Mouse (Mus musculus) myocyte (in vitro differentiated cells): ENCODE data around the gene Ldb3. TPM values are rescaled to one million over a fixed set of nuclear protein-coding genes. Genes with fewer than 3 reads are reported as not detected.
A peak's percentile ranks its signal among the peaks of the same experiment; 100 is the strongest.

Source experiments
- H3K27me3 ChIP-seq: one replicate; pipeline ENCODE4 v1.6.1; 2011; ENCODE audit not compliant: control insufficient read depth, insufficient read depth, insufficient read length
- H3K36me3 ChIP-seq: one replicate; pipeline ENCODE4 v1.6.1; 2011; ENCODE audit not compliant: control insufficient read depth, insufficient read depth
- H3K4me2 ChIP-seq: one replicate; pipeline ENCODE4 v1.6.1; 2011; ENCODE audit warnings: low read depth, control low read depth
- H3K4me3 ChIP-seq: one replicate; pipeline ENCODE4 v1.5.1; 2011; ENCODE audit warnings: mild to moderate bottlenecking, control low read depth, moderate library complexity
- H3K79me2 ChIP-seq: one replicate; pipeline ENCODE4 v1.6.1; 2011; ENCODE audit not compliant: control insufficient read depth, insufficient read depth
- H3ac ChIP-seq: one replicate; pipeline ENCODE4 v1.6.1; 2011; ENCODE audit not compliant: control insufficient read depth, insufficient read length
- CEBPB ChIP-seq: IDR thresholded peaks from 2 replicates; pipeline ENCODE4 v1.6.1; 2011; ENCODE audit warnings: mild to moderate bottlenecking, moderate library complexity; ENCODE audit not compliant: poor library complexity, insufficient read depth, severe bottlenecking
- E2F4 ChIP-seq: IDR thresholded peaks from one replicate; pipeline ENCODE4 v1.6.1; 2011; ENCODE audit warnings: mild to moderate bottlenecking, control low read depth, moderate library complexity; ENCODE audit not compliant: insufficient read depth
- MAX ChIP-seq: IDR thresholded peaks from one replicate; pipeline ENCODE4 v1.6.1; 2011; ENCODE audit warnings: low read depth, mild to moderate bottlenecking, control low read depth
- MYOD1 ChIP-seq, 3 experiments: IDR thresholded peaks; one replicate each; pipeline ENCODE4 v1.6.1; 2011; ENCODE audit warnings: control low read depth in 2 of 3, low read depth in 2 of 3, mild to moderate bottlenecking in 2 of 3, moderate library complexity in 1 of 3; ENCODE audit not compliant: insufficient read length in 2 of 3, control insufficient read depth in 1 of 3
- MYOG ChIP-seq, 3 experiments: IDR thresholded peaks; one replicate each; pipeline ENCODE4 v1.6.1; 2011; ENCODE audit warnings: control low read depth in 2 of 3, low read depth in 2 of 3, mild to moderate bottlenecking in 2 of 3; ENCODE audit not compliant: insufficient read length in 2 of 3, control insufficient read depth in 1 of 3, insufficient read depth in 1 of 3
- POLR2A ChIP-seq: IDR thresholded peaks from one replicate; pipeline ENCODE4 v1.6.1; 2011; ENCODE audit warnings: low read depth, mild to moderate bottlenecking, control low read depth, moderate library complexity; ENCODE audit not compliant: insufficient read length
- POLR2AphosphoS2 ChIP-seq: IDR thresholded peaks from one replicate; pipeline ENCODE4 v1.6.1; 2011; ENCODE audit warnings: low read depth, control low read depth; ENCODE audit not compliant: insufficient read length
- REST ChIP-seq: IDR thresholded peaks from one replicate; pipeline ENCODE4 v1.6.1; 2011; ENCODE audit warnings: mild to moderate bottlenecking, control low read depth, moderate library complexity; ENCODE audit not compliant: insufficient read depth, insufficient read length
- SRF ChIP-seq: IDR thresholded peaks from one replicate; pipeline ENCODE4 v1.6.1; 2011; ENCODE audit warnings: low read depth; ENCODE audit not compliant: control insufficient read depth, insufficient read length
- TCF12 ChIP-seq: IDR thresholded peaks from one replicate; pipeline ENCODE4 v1.6.1; 2011; ENCODE audit warnings: mild to moderate bottlenecking, control low read depth; ENCODE audit not compliant: poor library complexity, insufficient read depth, severe bottlenecking
- TCF3 ChIP-seq: IDR thresholded peaks from one replicate; pipeline ENCODE4 v1.6.1; 2011; ENCODE audit warnings: low read depth, control low read depth; ENCODE audit not compliant: insufficient read length
- USF1 ChIP-seq: IDR thresholded peaks from one replicate; pipeline ENCODE4 v1.6.1; 2011; ENCODE audit warnings: low read depth, mild to moderate bottlenecking, control low read depth, moderate library complexity
- polyA plus RNA-seq: library from polyadenylated mRNA; unstranded; fragments of >200 nt; fragmentation: generic; extraction: Trizol; gene quantifications from one replicate; pipeline ENCODE4 v1.2.1, GENCODE M21; 2012; ENCODE audit warnings: missing spikeins

The Ldb3 gene
- polyA plus RNA-seq, 1 experiment: 83.9 TPM

GRCm38 (mm10) chr14:34612222-34612621 lies 23.7 kb upstream of the Ldb3 start:
- peaks cover 6% of the 10 kb centered on the region for H3K27me3 ChIP-seq
- no peak overlapping the region for H3ac ChIP-seq
- H3K36me3 ChIP-seq: no peaks in the 10 kb centered on the region
- H3K4me2 ChIP-seq: no peak overlapping the region
- no peak overlapping the region for H3K4me3 ChIP-seq
- TF ChIP-seq USF1 (no peak), MYOD1 (IDR thresholded peaks at IDR 0.05; ENCODE audit: control insufficient read depth in 1 of 3, insufficient read length in 2 of 3, low read depth in 2 of 3) (no peak), POLR2A (no peak), TCF12 (no peak), MYOG (IDR thresholded peaks at IDR 0.05; ENCODE audit: control insufficient read depth in 1 of 3, insufficient read depth in 1 of 3, insufficient read length in 2 of 3, low read depth in 2 of 3) (no peak), E2F4 (no peak), SRF (no peak), REST (no peak), POLR2AphosphoS2 (no peak), CEBPB (no peak), MAX (no peak), TCF3 (no peak)
- H3K79me2 ChIP-seq: no peaks in the 10 kb centered on the region

DNA sequence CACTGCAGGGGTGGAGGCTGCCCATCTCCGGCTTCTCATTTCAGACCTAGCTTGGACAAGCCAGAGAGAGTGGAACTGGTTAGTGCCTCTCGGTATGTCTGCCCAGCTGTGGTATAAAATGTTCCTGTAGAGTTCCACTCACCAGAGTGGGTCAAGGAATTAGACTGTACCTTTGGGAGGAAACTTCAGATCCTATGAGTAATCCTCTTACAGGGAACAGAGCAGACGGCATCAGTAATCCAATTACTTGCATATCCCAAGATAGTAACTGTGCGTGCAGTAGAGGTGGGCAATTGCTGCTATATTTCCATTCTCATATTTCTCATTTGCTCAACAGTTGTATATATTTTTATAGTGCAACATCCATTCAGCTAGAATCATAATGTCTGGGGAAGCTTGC lies 23.1 kb upstream of the Ldb3 start:
- Histone ChIP-seq H3K4me3 (no peak overlapping the region), H3K36me3 (no peaks in the 10 kb centered on the region), H3ac (no peak overlapping the region), H3K4me2 (no peak overlapping the region), H3K27me3 (peaks cover 6% of the 10 kb centered on the region), H3K79me2 (no peaks in the 10 kb centered on the region)
- no peak for TF ChIP-seq TCF3
- no peak for TF ChIP-seq SRF
- no peak for TF ChIP-seq MYOG (IDR thresholded peaks at IDR 0.05; ENCODE audit: control insufficient read depth in 1 of 3, insufficient read depth in 1 of 3, insufficient read length in 2 of 3, low read depth in 2 of 3)
- no peak for TF ChIP-seq REST
- TF ChIP-seq POLR2A: no peak
- TF ChIP-seq POLR2AphosphoS2: no peak
- no peak for TF ChIP-seq CEBPB
- no peak for TF ChIP-seq MYOD1 (IDR thresholded peaks at IDR 0.05; ENCODE audit: control insufficient read depth in 1 of 3, insufficient read length in 2 of 3, low read depth in 2 of 3)
- no peak for TF ChIP-seq MAX
- TF ChIP-seq TCF12: no peak
- TF ChIP-seq E2F4: no peak
- no peak for TF ChIP-seq USF1

GRCm38 (mm10) chr14:34601910-34602309 lies 13.4 kb upstream of the Ldb3 start:
- Histone ChIP-seq H3K27me3 (no peaks in the 10 kb centered on the region), H3ac (no peak overlapping the region), H3K4me2 (no peak overlapping the region), H3K4me3 (no peak overlapping the region), H3K36me3 (no peaks in the 10 kb centered on the region), H3K79me2 (no peaks in the 10 kb centered on the region)
- TF ChIP-seq POLR2A (no peak), MYOD1 (IDR thresholded peaks at IDR 0.05; ENCODE audit: control insufficient read depth in 1 of 3, insufficient read length in 2 of 3, low read depth in 2 of 3) (peak in 1 of 3 experiments; percentile 59), E2F4 (no peak), MYOG (IDR thresholded peaks at IDR 0.05; ENCODE audit: control insufficient read depth in 1 of 3, insufficient read depth in 1 of 3, insufficient read length in 2 of 3, low read depth in 2 of 3) (peak in 1 of 3 experiments; percentile 53), CEBPB (no peak)

- Histone ChIP-seq H3K4me2 (no peak within 1 kb of the TSS), H3K79me2 (no peaks in the 10 kb centered on the region), H3K36me3 (no peaks in the 10 kb centered on the region), H3K4me3 (no peak within 1 kb of the TSS), H3K27me3 (no peaks in the 10 kb centered on the region), H3ac (no peak within 1 kb of the TSS)
- no peak for TF ChIP-seq POLR2AphosphoS2
- TF ChIP-seq MYOG (IDR thresholded peaks at IDR 0.05; ENCODE audit: control insufficient read depth in 1 of 3, insufficient read depth in 1 of 3, insufficient read length in 2 of 3, low read depth in 2 of 3): no peak
- TF ChIP-seq E2F4: no peak
- TF ChIP-seq REST: no peak
- TF ChIP-seq USF1: no peak
- no peak for TF ChIP-seq TCF12
- TF ChIP-seq CEBPB: no peak
- no peak for TF ChIP-seq MAX
- TF ChIP-seq MYOD1 (IDR thresholded peaks at IDR 0.05; ENCODE audit: control insufficient read depth in 1 of 3, insufficient read length in 2 of 3, low read depth in 2 of 3): no peak
- no peak for TF ChIP-seq POLR2A
- no peak for TF ChIP-seq TCF3
Observed at GRCm38 (mm10) chr14:34599941-34600340, 11.5 kb upstream of the Ldb3 start, which contains the start of gene Opn4. Gene Opn4 (minus strand): TSS chr14:34600142.

DNA sequence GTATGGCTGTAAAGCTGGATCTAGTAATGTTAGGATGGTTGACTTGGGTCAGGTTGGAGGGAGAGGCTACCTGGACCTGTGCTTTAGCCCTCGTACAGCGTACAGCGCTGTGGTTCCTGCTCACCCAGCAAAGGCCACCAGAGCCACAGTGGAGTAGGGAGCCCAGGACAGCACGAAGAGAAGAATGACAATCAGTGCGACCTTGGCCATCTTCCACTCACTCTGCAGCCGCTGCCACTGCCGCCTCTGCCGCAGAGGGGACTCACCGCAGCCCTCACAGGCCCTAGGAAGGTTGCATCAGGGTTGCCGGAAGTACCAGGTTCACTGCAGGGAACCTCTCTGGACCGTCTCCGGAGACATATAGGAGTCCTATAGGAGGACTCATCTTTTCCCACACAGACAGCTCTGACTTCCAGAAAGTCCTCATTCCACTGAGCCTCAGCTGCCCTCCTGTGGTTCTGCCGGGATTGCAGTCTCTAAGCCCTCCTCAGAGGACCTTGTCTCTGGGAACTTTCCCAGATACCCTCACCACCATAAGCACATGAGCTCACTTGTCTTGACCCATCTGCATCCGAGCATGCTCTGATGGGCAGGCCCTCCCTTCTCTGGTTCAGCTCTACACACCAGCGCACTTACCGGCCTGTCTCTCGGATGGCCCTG lies 7.2 kb upstream of the Ldb3 start:
- H3K36me3 ChIP-seq: no peaks in the 10 kb centered on the region
- no peaks in the 10 kb centered on the region for H3K79me2 ChIP-seq
- no peak for TF ChIP-seq MAX
- no peak for TF ChIP-seq MYOG (IDR thresholded peaks at IDR 0.05; ENCODE audit: control insufficient read depth in 1 of 3, insufficient read depth in 1 of 3, insufficient read length in 2 of 3, low read depth in 2 of 3)
- TF ChIP-seq SRF: no peak
- TF ChIP-seq POLR2AphosphoS2: no peak
- no peak for TF ChIP-seq MYOD1 (IDR thresholded peaks at IDR 0.05; ENCODE audit: control insufficient read depth in 1 of 3, insufficient read length in 2 of 3, low read depth in 2 of 3)
- TF ChIP-seq USF1: no peak
- no peak for TF ChIP-seq CEBPB
- no peak for TF ChIP-seq E2F4
- TF ChIP-seq REST: no peak
- TF ChIP-seq TCF3: no peak
- no peak for TF ChIP-seq TCF12
- TF ChIP-seq POLR2A: no peak
- no peak overlapping the region for H3ac ChIP-seq
- no peak overlapping the region for H3K4me2 ChIP-seq
- H3K27me3 ChIP-seq: no peaks in the 10 kb centered on the region
- no peak overlapping the region for H3K4me3 ChIP-seq
